Comparison of ENCODE assay signal across 15 mouse cellular contexts in genomic region chr9:124251438-124251837, GRCm38 (mm10).
DNase-seq lines count a peak whose midpoint lies in the region; ATAC-seq and TF ChIP-seq lines count a peak whose summit lies in the region.
"Had no signal": no experiment of that assay in that cellular context is flagged by ENCODE, and none has a peak within 500 bp of the region (broad histone marks: within the 10 kb centered on the region; RNA-seq: fewer than 3 reads in every experiment).

No protein-coding gene starts in this region.

- no peaks in the 10 kb centered on the region for H3K27me3 ChIP-seq in kidney, adult 2 months (replicated peaks; ENCODE audit: control insufficient read depth, insufficient read depth, low read length)
- no peaks in the 10 kb centered on the region for H3K27me3 ChIP-seq in CH12.LX (replicated peaks)
- H3K27me3 ChIP-seq: forebrain, embryonic 12.5 days; heart, embryonic 15.5 days; lung, embryonic 15.5 days had no signal

- no peaks in the 10 kb centered on the region for H3K4me1 ChIP-seq in kidney, adult 2 months (ENCODE audit: control insufficient read depth, insufficient read depth, low read length)
- no peaks in the 10 kb centered on the region for H3K4me1 ChIP-seq in CH12.LX (ENCODE audit: control insufficient read depth in 1 of 2, insufficient read depth in 2 of 2)
- H3K4me1 ChIP-seq: embryonic facial prominence, embryonic 10.5 days; heart, embryonic 15.5 days; limb, embryonic 10.5 days; lung, embryonic 15.5 days had no signal

- TF ChIP-seq EP300 in CH12.LX (IDR thresholded peaks at IDR 0.05; ENCODE audit: low read length): no peak

- TF ChIP-seq POLR2A in kidney, adult 2 months (IDR thresholded peaks at IDR 0.05; ENCODE audit: low read depth, low read length): no peak
- TF ChIP-seq POLR2A in CH12.LX (IDR thresholded peaks at IDR 0.05; ENCODE audit: low read depth, low read length): no peak

- peaks cover 2% of the 10 kb centered on the region for H3K9me3 ChIP-seq in CH12.LX (replicated peaks; ENCODE audit: low read length)

- ATAC-seq in CD4-positive, CD25-positive, alpha-beta regulatory T cell, adult 4 months: no peak

- DNase-seq in kidney, adult 2 months: no peak
- no peak for DNase-seq in kidney, adult 11 months
- DNase-seq in 3T3-L1 (ENCODE audit: low read depth, low spot score) (peak; percentile 48), CH12.LX (ENCODE audit: extremely low read depth) (no peak)
- DNase-seq in embryo, embryonic 10.5 days (ENCODE audit: low spot score): peak; percentile 51
- DNase-seq in ovary, postnatal 14 days (ENCODE audit: low spot score): no peak
- DNase-seq in layer of hippocampus, postnatal 14 days (ENCODE audit: low spot score in 2 of 2): no peak
- DNase-seq: gastrocnemius, postnatal 14 days; kidney, adult 18-20 months had no signal

- H3K79me2 ChIP-seq in CH12.LX (replicated peaks; ENCODE audit: control insufficient read depth, extremely low read depth, insufficient read depth, poor library complexity, severe bottlenecking): no peaks in the 10 kb centered on the region

- in situ Hi-C loops in CH12.LX (cut with MboI; ENCODE audit: low pct_ligation_motif_present, low pct_unique_long_range_greater_than_20kb, low sequenced_read_pairs): no loop called here

- peak; percentile 79 for TF ChIP-seq RAD21 in CH12.LX (IDR thresholded peaks at IDR 0.05; ENCODE audit: low read depth, low read length)

- H3K4me3 ChIP-seq in kidney, adult 2 months (ENCODE audit: insufficient read depth, low read depth, low read length): no peak overlapping the region
- H3K4me3 ChIP-seq in CH12.LX (replicated peaks in 1 of 3; ENCODE audit: low read depth in 2 of 3, low read length in 2 of 3, poor library complexity in 1 of 3): no peak overlapping the region
- H3K4me3 ChIP-seq: embryonic facial prominence, embryonic 10.5 days; forebrain, embryonic 12.5 days; heart, embryonic 15.5 days; limb, embryonic 10.5 days; lung, embryonic 15.5 days had no signal

- dilution Hi-C loops in CH12.LX (cut with MboI; ENCODE audit: extremely low pct_ligation_motif_present, extremely low pct_unique_long_range_greater_than_20kb, low sequenced_read_pairs): no loop called here

- peak; percentile 26; the same call in 1 of the 2 replicates for TF ChIP-seq CTCF in kidney, adult 2 months (conservative IDR thresholded peaks at IDR 0.05; ENCODE audit: insufficient read depth, insufficient read length, low read depth, low read length)
- TF ChIP-seq CTCF in CH12.LX (conservative IDR thresholded peaks at IDR 0.05 in 1 of 2, IDR thresholded peaks at IDR 0.05 in 1 of 2; ENCODE audit: low read depth in 2 of 2, low read length in 2 of 2): peak; percentile 11 to 74; a peak in 2 of 4 replicates

- H3K4me2 ChIP-seq in CH12.LX (ENCODE audit: insufficient read depth, low read depth, poor library complexity, severe bottlenecking): no peak overlapping the region
- H3K4me2 ChIP-seq: forebrain, embryonic 12.5 days; heart, embryonic 15.5 days; lung, embryonic 15.5 days had no signal

- no peaks in the 10 kb centered on the region for H3K36me3 ChIP-seq in kidney, adult 2 months (ENCODE audit: control insufficient read depth, insufficient read depth, low read length)
- no peaks in the 10 kb centered on the region for H3K36me3 ChIP-seq in CH12.LX (replicated peaks in 1 of 2; ENCODE audit: control insufficient read depth in 1 of 2, insufficient read depth in 1 of 2, low read length in 1 of 2)
- H3K36me3 ChIP-seq: embryonic facial prominence, embryonic 10.5 days; forebrain, embryonic 12.5 days; heart, embryonic 15.5 days; limb, embryonic 10.5 days; lung, embryonic 15.5 days had no signal

- no peak overlapping the region for H3K27ac ChIP-seq in kidney, adult 2 months (ENCODE audit: insufficient read depth, low read depth, low read length)
- no peak overlapping the region for H3K27ac ChIP-seq in CH12.LX (ENCODE audit: insufficient read depth, low read depth)
- H3K27ac ChIP-seq: embryonic facial prominence, embryonic 10.5 days; forebrain, embryonic 12.5 days; heart, embryonic 15.5 days; limb, embryonic 10.5 days; lung, embryonic 15.5 days had no signal

- no peak overlapping the region for H3K9ac ChIP-seq in CH12.LX (ENCODE audit: insufficient read depth, low read depth)
- H3K9ac ChIP-seq: forebrain, embryonic 12.5 days; heart, embryonic 15.5 days; lung, embryonic 15.5 days had no signal

TF ChIP-seq in CH12.LX, 34 proteins besides CTCF, POLR2A, EP300 and RAD21:
- TF ChIP-seq SMC3 (IDR thresholded peaks at IDR 0.05; ENCODE audit: low read depth, low read length): peak; percentile 72
- no peak for TF ChIP-seq E2F4 (IDR thresholded peaks at IDR 0.05; ENCODE audit: insufficient replicate concordance, low read depth, low read length)
- no peak for TF ChIP-seq ETS1 (conservative IDR thresholded peaks at IDR 0.05; ENCODE audit: low read depth, low read length)
- no peak for TF ChIP-seq JUND (conservative IDR thresholded peaks at IDR 0.05; ENCODE audit: low read depth, low read length)

Comparison
In these comparisons a context has a peak if more than half of its experiments do, and no peak if none do; other contexts are left out.
1. DNase-seq: peak in 3T3-L1 (single experiment) and embryo, embryonic 10.5 days (single experiment); none in kidney, adult 2 months (single experiment), kidney, adult 11 months (single experiment), CH12.LX (single experiment), ovary, postnatal 14 days (single experiment) and layer of hippocampus, postnatal 14 days (0 of 2).